Mouse (Mus musculus): ENCODE results near the gene Wfdc16.
"Not testable (repeated sequence)": the region's sequence is repeated elsewhere in the genome, so short reads cannot be mapped to it uniquely, and the experiment has no call there.

Gene Wfdc16

GRCm38 (mm10) chr2:164638696-164639095 is at the start of gene Wfdc16:
TSS of gene Wfdc16 (minus strand) at chr2:164638796.
- in situ Hi-C loops (cut with MboI, MseI), result no loop called here

GRCm38 (mm10) chr2:164684807-164685206 is 46.2 kb upstream of the Wfdc16 start, which contains the start of gene Wfdc13:
TSS of gene Wfdc13 (plus strand) at chr2:164685107.
- in situ Hi-C loops (cut with MboI, MseI), result no loop called here

GRCm38 (mm10) chr2:164679906-164680305 is 41.3 kb upstream of the Wfdc16 start:
- in situ Hi-C loops (cut with MboI, MseI), result no loop called here

GRCm38 (mm10) chr2:164678848-164679625 is 40.4 kb upstream of the Wfdc16 start:
- in situ Hi-C loops (cut with MboI, MseI), result no loop called here

GRCm38 (mm10) chr2:164676916-164677685 is 38.5 kb upstream of the Wfdc16 start:
- in situ Hi-C loops (cut with MboI, MseI), result no loop called here

- in situ Hi-C loops (cut with MboI, MseI), result no loop called here
These were observed 37.5 kb upstream of the Wfdc16 start for GRCm38 (mm10) chr2:164676103-164676502.

- in situ Hi-C loops (cut with MboI, MseI), result no loop called here
These were observed 35.4 kb upstream of the Wfdc16 start, which contains the start of gene Wfdc11 for GRCm38 (mm10) chr2:164673987-164674386. TSS of gene Wfdc11 (minus strand) at chr2:164674087.

GRCm38 (mm10) chr2:164670938-164671337 is 32.3 kb upstream of the Wfdc16 start:
- in situ Hi-C loops (cut with MboI, MseI), result no loop called here

- in situ Hi-C loops (cut with MboI, MseI), result no loop called here
These were observed 31.7 kb upstream of the Wfdc16 start for GRCm38 (mm10) chr2:164670261-164670660.

GRCm38 (mm10) chr2:164664851-164665250 is 26.3 kb upstream of the Wfdc16 start:
- in situ Hi-C loops (cut with MboI, MseI), result no loop called here

GRCm38 (mm10) chr2:164656483-164656882 is 17.9 kb upstream of the Wfdc16 start, which contains the start of gene Wfdc9:
TSS of gene Wfdc9 (minus strand) at chr2:164656583.
- in situ Hi-C loops (cut with MboI, MseI), result no loop called here

- in situ Hi-C loops (cut with MboI, MseI), result no loop called here
These were observed 17.3 kb upstream of the Wfdc16 start, which contains the start of gene Wfdc10 for GRCm38 (mm10) chr2:164655858-164656257. TSS of gene Wfdc10 (plus strand) at chr2:164656046.

- in situ Hi-C loops (cut with MboI, MseI), result no loop called here
These were observed 3.5 kb upstream of the Wfdc16 start for GRCm38 (mm10) chr2:164641881-164642673.

- in situ Hi-C loops (cut with MboI, MseI), result no loop called here
These were observed 2.5 kb upstream of the Wfdc16 start for GRCm38 (mm10) chr2:164641129-164641528.

GRCm38 (mm10) chr2:164635266-164635665 is 3.3 kb downstream of the Wfdc16 start:
- in situ Hi-C loops (cut with MboI, MseI), result no loop called here

GRCm38 (mm10) chr2:164621775-164622174 is 16.8 kb downstream of the Wfdc16 start:
- in situ Hi-C loops (cut with MboI, MseI), result no loop called here

- in situ Hi-C loops (cut with MboI, MseI), result loop anchor here (5.0 kb wide), 1 partner anchor 37 kb away; no protein-coding TSS in a partner anchor
These were observed 19.5 kb downstream of the Wfdc16 start for GRCm38 (mm10) chr2:164619050-164619449.

- in situ Hi-C loops (cut with MboI, MseI), result loop anchor here (5.0 kb wide), 1 partner anchor 33 kb away; no protein-coding TSS in a partner anchor
These were observed 23.2 kb downstream of the Wfdc16 start for GRCm38 (mm10) chr2:164615386-164615785.

GRCm38 (mm10) chr2:164613471-164613870 is 25.1 kb downstream of the Wfdc16 start, which contains the start of the genes Wfdc6b and Wfdc8:
TSS of gene Wfdc6b (plus strand) at chr2:164613522.
TSS of gene Wfdc8 (minus strand) at chr2:164613626.
- in situ Hi-C loops (cut with MboI, MseI), result not testable (repeated sequence)

GRCm38 (mm10) chr2:164608781-164609180 is 29.8 kb downstream of the Wfdc16 start:
- in situ Hi-C loops (cut with MboI, MseI), result no loop called here

GRCm38 (mm10) chr2:164604411-164604810 is 34.2 kb downstream of the Wfdc16 start:
- in situ Hi-C loops (cut with MboI, MseI), result no loop called here
